Mouse (Mus musculus) heart, postnatal 14 days (tissue): Measurements from ENCODE around the gene Zfp971. TPM values are rescaled to one million over a fixed set of nuclear protein-coding genes. Genes with fewer than 3 reads are reported as not detected.
"Not testable (repeated sequence)": the region's sequence is repeated elsewhere in the genome, so short reads cannot be mapped to it uniquely, and the experiment has no call there.

Experiments used
- DNase-seq, 2 experiments: peaks; one replicate each; pipeline ENCODE4 v3.0.0; 2021 to 2022
- intact Hi-C: fragments of 180-260 bp; cut with DNase I; formaldehyde crosslinking; loops from one replicate; pipeline ENCODE4 v1.15.1; 2025
- long read RNA-seq, 2 experiments: library from polyadenylated mRNA; stranded (forward); transcript quantifications; one replicate each; pipeline ENCODE4 v2.0.0; 2021
- total RNA-seq, 2 experiments: library from RNA; stranded (reverse); gene quantifications; 2 replicates each; pipeline ENCODE4 v1.2.3; 2021

The Zfp971 gene
- 10 to 100 TPM; 61.8 to 69.7 TPM for total RNA-seq
- long read RNA-seq, experiment 1, transcript Zfp971-201 (3 exons, 923 nt), result major isoform, 7 of 13 reads
- long read RNA-seq, experiment 1, partial matches to known transcripts, result 0 of 13 reads
- long read RNA-seq, experiment 1, other reads (novel, unspliced or antisense), result 6 of 13 reads
- long read RNA-seq, experiment 2, transcript Zfp971-201 (3 exons, 923 nt), result major isoform, 7 of 9 reads
- long read RNA-seq, experiment 2, partial matches to known transcripts, result 0 of 9 reads
- long read RNA-seq, experiment 2, other reads (novel, unspliced or antisense), result 1 of 9 reads

- DNase-seq, result peak; percentile 30 to 44
- intact Hi-C loops, result not testable (repeated sequence)
Measured at GRCm38 (mm10) chr2:178023011-178023611, at the start of gene Zfp971. Gene Zfp971, plus strand, starts transcription at chr2:178023284.

DNA sequence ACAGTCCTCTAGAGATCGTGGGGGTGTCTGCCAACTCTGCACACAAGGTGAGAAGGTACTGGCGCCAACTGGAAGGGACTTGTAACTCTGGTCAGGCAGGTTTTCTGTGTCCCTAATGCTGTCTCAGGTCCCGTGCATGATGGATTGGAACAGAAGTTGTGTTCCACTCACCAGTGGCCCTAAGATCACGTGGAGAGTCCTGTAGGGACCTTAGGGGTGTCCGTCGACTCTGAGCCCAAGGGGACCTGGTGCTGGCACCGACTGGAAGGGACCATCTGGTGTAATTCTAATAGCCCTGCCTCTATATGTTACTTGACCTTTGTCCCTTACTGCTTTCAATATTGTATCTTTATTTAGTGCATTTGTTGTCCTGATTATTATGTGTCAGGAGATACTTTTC is 48.3 kb upstream of the Zfp971 start:
- DNase-seq, intact Hi-C loops: not testable (repeated sequence)

DNA sequence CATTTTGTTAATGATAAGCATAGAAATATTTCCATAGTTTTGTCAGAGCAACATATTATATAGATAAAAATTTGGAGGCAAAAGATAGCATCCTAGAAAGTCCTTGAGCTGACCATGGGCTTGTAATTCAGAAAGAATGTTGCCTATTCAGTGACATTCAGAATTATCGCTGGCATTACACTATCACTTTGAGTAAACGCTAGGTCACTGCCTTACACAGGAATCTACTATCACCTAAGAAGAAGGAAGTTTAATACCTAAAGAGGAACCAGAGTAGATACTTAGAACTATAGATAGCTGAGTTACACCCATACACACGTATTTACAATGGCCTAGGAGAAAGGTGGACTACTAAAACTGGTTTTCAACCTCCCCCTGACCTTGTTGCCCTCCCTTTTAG is 3.6 kb upstream of the Zfp971 start:
- intact Hi-C loops, DNase-seq: not testable (repeated sequence)

GRCm38 (mm10) chr2:178020773-178021172 is 2.3 kb upstream of the Zfp971 start:
- intact Hi-C loops, DNase-seq: not testable (repeated sequence)

- intact Hi-C loops, result not testable (repeated sequence)
- peak in 1 of 2 experiments; percentile 3 for DNase-seq
Measured at GRCm38 (mm10) chr2:178023861-178024260, 777 bp downstream of the Zfp971 start.

DNA sequence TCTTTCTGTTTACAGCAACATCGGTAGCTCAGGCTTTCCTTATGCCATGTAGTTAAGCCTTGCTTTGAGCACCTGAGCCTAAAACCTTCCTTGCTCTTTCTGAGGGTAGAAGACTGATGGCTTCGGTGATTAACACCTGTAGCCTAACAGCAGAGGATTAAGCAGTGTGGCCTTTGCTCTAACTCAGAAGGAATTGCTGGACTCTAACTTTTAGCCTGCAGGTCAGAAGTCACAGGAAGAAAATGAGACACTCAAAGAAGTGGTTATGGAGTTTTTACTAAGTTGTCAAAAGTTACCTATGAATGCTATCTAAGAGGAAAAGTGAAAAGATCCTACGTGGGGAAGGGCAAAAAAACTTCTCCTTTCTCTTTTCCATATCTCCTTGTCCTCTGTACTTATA is 4.5 kb downstream of the Zfp971 start:
- DNase-seq, intact Hi-C loops: not testable (repeated sequence)

DNA sequence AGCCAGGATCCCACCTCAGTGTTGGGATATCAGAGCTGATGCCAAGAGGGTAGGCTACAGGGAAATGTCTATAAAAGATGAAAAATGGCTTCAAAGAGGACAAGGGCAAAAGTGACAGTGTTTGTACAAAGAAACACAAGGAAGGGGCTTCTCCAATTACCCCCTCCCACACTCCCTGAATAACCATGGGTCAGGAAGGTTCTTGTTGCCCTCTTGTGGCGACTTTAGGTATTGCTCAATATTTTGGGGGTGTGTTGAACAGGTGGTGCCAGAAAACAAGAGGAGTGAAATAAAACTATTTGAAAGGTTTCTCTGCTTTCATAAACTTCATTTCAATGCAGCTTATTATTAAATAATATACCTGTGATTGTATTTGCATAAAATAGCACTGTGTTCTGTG is 35.1 kb downstream of the Zfp971 start:
- peak; percentile 53 to 84 for DNase-seq
- intact Hi-C loops, result no loop called here

- DNase-seq, intact Hi-C loops: not testable (repeated sequence)
Measured at GRCm38 (mm10) chr2:178078166-178078717, 55.2 kb downstream of the Zfp971 start, which contains the start of gene Zfp931. Gene Zfp931, minus strand, starts transcription at chr2:178078476.

Other genes starting within 250 kb of the Zfp971 start
- 10 to 100 TPM; 73.0 to 77.6 TPM for gene Gm14325, start 182.9 kb upstream of the Zfp971 start, total RNA-seq
- gene Gm14327, start 126.2 kb upstream of the Zfp971 start, total RNA-seq, result 10 to 100 TPM; 30.8 to 31.1 TPM
- gene Zfp972, start 97.7 kb upstream of the Zfp971 start, total RNA-seq, result 1 to 10 TPM in 1 of 2 experiments, under 1 TPM in 1; 0.44 to 1.1 TPM
- gene Gm14326, start 66.0 kb upstream of the Zfp971 start, total RNA-seq, result 10 to 100 TPM; 31.1 to 43.1 TPM
- 10 to 100 TPM; 10.8 to 12.4 TPM for gene Zfp931, start 55.2 kb downstream of the Zfp971 start, total RNA-seq
- 1 to 10 TPM; 1.2 to 1.4 TPM for gene Phactr3, start 95.7 kb downstream of the Zfp971 start, total RNA-seq